Mouse (Mus musculus): ENCODE data around the gene Gm17720.
"Not testable (repeated sequence)": the region's sequence is repeated elsewhere in the genome, so short reads cannot be mapped to it uniquely, and the experiment has no call there.

Gene Gm17720

GRCm38 (mm10) chr8:110039216-110039615, 63.3 kb downstream of the Gm17720 start:
- DNase-seq = no peak

DNA sequence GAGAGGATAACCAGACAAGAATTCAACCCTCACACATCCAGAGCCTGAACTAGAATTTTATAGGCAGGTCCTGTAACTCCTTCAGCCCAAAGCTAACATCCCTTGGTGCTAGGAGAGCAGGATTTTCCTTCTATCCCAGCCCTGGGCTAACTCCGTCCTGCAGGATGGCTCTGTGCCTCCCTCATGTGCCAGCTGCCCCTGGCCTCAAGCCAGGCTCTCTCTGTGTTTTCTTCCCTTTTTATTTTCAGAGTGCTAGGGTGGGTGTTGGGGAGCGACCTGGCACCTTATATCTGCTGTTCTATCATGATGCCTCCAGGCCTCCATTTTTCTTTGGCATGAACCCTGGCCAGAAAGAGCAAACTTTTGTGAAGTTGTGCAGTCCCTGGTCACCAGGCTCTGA, 66.4 kb downstream of the Gm17720 start:
- DNase-seq = no peak

DNA sequence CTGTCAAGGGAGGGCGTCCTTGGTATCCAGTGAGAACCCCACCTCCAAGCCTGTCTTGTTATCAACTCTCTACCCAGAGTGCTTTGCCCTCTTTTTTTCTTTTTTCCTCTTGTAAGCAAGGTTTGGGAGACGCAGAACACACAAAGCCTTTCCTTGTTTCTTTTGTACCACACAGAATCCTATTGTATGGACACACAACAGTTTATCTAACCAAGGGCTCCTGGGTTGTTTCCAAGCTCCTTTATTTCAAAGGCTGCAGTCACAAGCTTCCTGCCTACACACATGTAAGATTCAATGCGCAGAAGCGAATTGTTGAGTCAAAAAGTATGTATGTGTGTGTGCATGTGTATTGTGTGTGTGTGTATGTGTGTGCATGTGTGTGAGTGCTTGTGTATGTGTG, 68.2 kb downstream of the Gm17720 start:
- no peak for DNase-seq

DNA sequence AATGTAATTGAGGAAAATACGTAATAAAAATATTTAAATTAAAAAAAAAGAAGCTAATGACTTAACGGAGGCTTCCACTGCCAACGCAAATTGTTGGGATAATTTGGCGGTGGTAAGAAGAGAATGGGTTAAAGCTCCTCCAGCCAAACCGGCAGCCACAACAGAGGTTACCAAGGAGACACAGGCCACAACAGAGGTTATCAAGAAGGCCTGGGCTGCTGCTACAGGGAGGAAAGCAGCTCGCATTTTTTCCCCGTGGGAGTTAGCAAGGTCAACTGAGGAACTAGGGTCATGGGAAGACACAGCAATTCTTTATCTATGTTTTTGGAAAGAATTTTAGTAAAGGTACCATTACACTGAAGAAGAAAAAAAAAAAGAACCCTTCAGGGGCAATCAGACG, 68.8 kb downstream of the Gm17720 start:
- DNase-seq = not testable (repeated sequence)

All from kidney, postnatal 14 days (tissue).